Mouse (Mus musculus) brain, embryonic 14.5 days (tissue): ENCODE measurements around the gene Ttll1.

ENCODE experiments used
- CTCF ChIP-seq: fragments of 200-500 bp; IDR thresholded peaks from 2 replicates; pipeline ENCODE4 v1.5.1; 2012; ENCODE audit warnings: inconsistent platforms, mild to moderate bottlenecking, moderate library complexity, borderline replicate concordance; ENCODE audit not compliant: insufficient read depth, insufficient read length; ENCODE audit errors: extremely low read depth
- POLR2A ChIP-seq: fragments of 200-500 bp; IDR thresholded peaks from 2 replicates; pipeline ENCODE4 v1.6.1; 2012; ENCODE audit warnings: mild to moderate bottlenecking, inconsistent platforms, borderline replicate concordance; ENCODE audit not compliant: poor library complexity, insufficient read depth, insufficient read length, severe bottlenecking; ENCODE audit errors: extremely low read depth

DNA sequence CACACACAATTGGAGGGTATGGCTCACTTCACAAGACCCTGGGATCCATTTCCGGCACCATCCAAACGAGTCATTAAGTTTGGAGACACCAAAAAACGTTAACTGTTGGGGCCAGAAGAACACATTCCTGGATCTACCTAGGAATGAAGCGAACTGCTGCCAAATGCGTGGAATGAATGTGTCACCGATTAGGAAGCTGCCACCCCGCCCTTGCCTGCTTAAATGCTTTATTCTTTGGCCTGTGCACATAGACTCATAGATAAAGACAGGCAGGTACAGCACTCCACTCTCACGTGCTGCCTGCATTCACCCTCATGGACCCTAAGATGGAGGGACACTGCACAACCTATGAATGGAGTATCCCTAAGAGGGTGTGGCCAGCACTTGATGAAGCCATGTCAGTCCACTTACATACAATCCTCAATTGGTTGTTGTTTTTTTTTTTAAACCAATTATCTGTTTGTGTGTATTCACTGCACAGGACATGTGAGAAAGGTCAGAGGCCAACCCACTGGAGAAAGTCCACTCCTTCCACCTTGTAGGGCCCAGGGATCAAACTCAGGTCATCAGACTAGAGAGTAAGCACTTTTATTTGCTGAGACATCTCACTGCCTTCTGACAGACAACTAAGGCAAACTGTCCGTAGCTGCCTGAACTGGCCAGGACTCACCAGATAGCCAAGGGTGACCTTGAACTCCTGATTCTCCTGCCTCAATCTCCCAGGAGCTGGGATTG, 43.3 kb downstream of the Ttll1 start:
- no peak for TF ChIP-seq POLR2A
- TF ChIP-seq CTCF: no peak
